Mouse (Mus musculus) cerebellum, adult 2 months (tissue): ENCODE data around the gene Tmcc1.

Source experiments
- CTCF ChIP-seq: fragments of 200-500 bp; IDR thresholded peaks from 2 replicates; pipeline ENCODE4 v1.5.1; 2011; ENCODE audit warnings: low read depth, mild to moderate bottlenecking, control low read depth, low read length, moderate library complexity, borderline replicate concordance; ENCODE audit not compliant: insufficient read depth
- POLR2A ChIP-seq: fragments of 200-500 bp; IDR thresholded peaks from 2 replicates; pipeline ENCODE4 v1.6.1; 2011; ENCODE audit warnings: low read length, control low read depth, borderline replicate concordance; ENCODE audit not compliant: insufficient read depth

- TF ChIP-seq POLR2A (no peak), CTCF (no peak)
Measured at GRCm38 (mm10) chr6:116235336-116235735, 42.0 kb upstream of the Tmcc1 start.
